In the genomic region with DNA sequence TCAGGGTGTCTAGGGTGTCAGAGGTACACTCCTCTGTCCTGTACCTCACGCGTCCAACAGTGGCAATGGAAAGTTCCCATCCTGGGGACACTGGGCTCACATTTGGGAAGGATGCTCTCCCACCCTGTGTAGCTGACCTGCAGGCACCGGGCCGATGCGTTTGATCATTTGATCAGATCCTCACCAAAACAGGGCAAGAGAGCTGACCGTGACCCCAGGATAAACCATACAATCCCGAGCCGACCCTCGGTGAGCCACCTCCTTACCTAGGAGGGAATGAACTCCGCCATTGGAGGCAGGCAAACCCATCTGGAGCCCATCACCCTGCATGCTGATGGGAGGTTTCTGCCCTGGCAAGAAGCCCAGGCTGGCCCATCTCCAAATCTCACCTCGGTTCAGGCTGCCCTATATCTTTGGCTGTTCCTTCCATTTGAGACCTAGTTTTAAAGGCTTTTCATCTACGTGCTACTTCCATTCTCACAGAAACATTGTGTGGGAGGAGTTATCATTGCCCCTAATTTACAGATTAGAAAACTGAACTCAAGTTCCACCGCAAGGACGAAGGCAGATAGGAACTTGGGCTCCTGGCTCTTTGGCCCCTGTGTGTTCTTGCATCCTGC, we compare ENCODE assay signal across 8 mouse cellular contexts. TPM values are rescaled to one million over a fixed set of nuclear protein-coding genes. Genes with fewer than 3 reads are reported as not detected.
DNase-seq lines count a peak whose midpoint lies in the region.

No protein-coding gene starts in this region.

- no peak overlapping the region for H3K27ac ChIP-seq in heart, embryonic 10.5 days

- intact Hi-C loops in heart, postnatal 10 days (cut with DNase I), result loop anchor here (1.0 to 5.0 kb wide), 5 partner anchors 33 to 223 kb away; partner anchors contain the start of gene Tcf20

- H3K27me3 ChIP-seq in heart, embryonic 10.5 days (ENCODE audit: insufficient read depth, poor library complexity, severe bottlenecking), result peaks cover 59% of the 10 kb centered on the region

- DNase-seq in heart, adult 11 months, result peak; percentile 92
- DNase-seq in heart, embryonic 10.5 days (ENCODE audit: low spot score), result no peak
- DNase-seq in urinary bladder, postnatal 14 days (ENCODE audit: low spot score), result peak; percentile 50
- DNase-seq in urinary bladder, adult 18-20 months (ENCODE audit: low spot score in 2 of 2), result no peak
- peak; percentile 80 to 83 for DNase-seq in heart, postnatal 10 days
- DNase-seq in right cerebral cortex, postnatal 10 days (ENCODE audit: low spot score in 2 of 2), result peak; percentile 76 to 78
- no peak for DNase-seq in thymus, postnatal 25 days
- no peak for DNase-seq in layer of hippocampus, postnatal 36 days

- H3K4me3 ChIP-seq in heart, embryonic 10.5 days, result no peak overlapping the region

- no peaks in the 10 kb centered on the region for H3K9me3 ChIP-seq in heart, embryonic 10.5 days

- H3K36me3 ChIP-seq in heart, embryonic 10.5 days, result no peaks in the 10 kb centered on the region

- WGBS in heart, embryonic 10.5 days, result 81% methylated on average over 14 of the region's 14 CpGs

- peaks cover 45% of the 10 kb centered on the region for H3K4me1 ChIP-seq in heart, embryonic 10.5 days

RNA-seq across cellular contexts. Expression of gene Nfam1, which starts 3.9 kb away (rescaled TPM):
- 2.0 and 3.4 TPM in 2 replicates for polyA plus RNA-seq in heart, embryonic 10.5 days (2016; fragmentation: Nextera tagmentation; extraction: Ambion mirVana)
- 1 to 10 TPM; 1.6 to 2.2 TPM for total RNA-seq in heart, postnatal 10 days (2021)
- 1 to 10 TPM; 1.8 to 2.1 TPM for total RNA-seq in layer of hippocampus, postnatal 36 days (2021)

RNA-seq across cellular contexts. Expression of gene Tcf20, which starts 49.3 kb away (rescaled TPM):
- polyA plus RNA-seq in heart, embryonic 10.5 days (2016; fragmentation: Nextera tagmentation; extraction: Ambion mirVana), result 4.0 and 6.0 TPM in 2 replicates
- total RNA-seq in heart, postnatal 10 days (2021), result 10 to 100 TPM; 60.7 to 67.9 TPM
- total RNA-seq in layer of hippocampus, postnatal 36 days (2021), result 100 to 1,000 TPM; 212 to 230 TPM

RNA-seq across cellular contexts. Expression of gene Serhl, which starts 52.3 kb away (rescaled TPM):
- 57.6 and 75.6 TPM in 2 replicates for polyA plus RNA-seq in heart, embryonic 10.5 days (2016; fragmentation: Nextera tagmentation; extraction: Ambion mirVana)
- total RNA-seq in heart, postnatal 10 days (2021), result 10 to 100 TPM; 54.6 to 59.1 TPM
- total RNA-seq in layer of hippocampus, postnatal 36 days (2021), result 10 to 100 TPM in 1 of 2 experiments, 1 to 10 TPM in 1; 9.3 to 10.1 TPM

Comparison
In these comparisons a context has a peak if more than half of its experiments do, and no peak if none do; other contexts are left out.
1. DNase-seq: peak in heart, adult 11 months (single experiment), urinary bladder, postnatal 14 days (single experiment), heart, postnatal 10 days (2 of 2) and right cerebral cortex, postnatal 10 days (2 of 2); none in heart, embryonic 10.5 days (single experiment), urinary bladder, adult 18-20 months (0 of 2), thymus, postnatal 25 days (single experiment) and layer of hippocampus, postnatal 36 days (0 of 2).
2. RNA of gene Serhl, which starts 52.3 kb away (total RNA-seq): 54.6 to 59.1 TPM in heart, postnatal 10 days; 9.3 to 10.1 TPM in layer of hippocampus, postnatal 36 days; every median in the first group is over 4 times any median in the second.